Mouse (Mus musculus) CD8-positive naive resting alpha-beta T cell, adult 2 months (primary cell): ENCODE measurements around the gene Hist1h2ae.
"Not testable (repeated sequence)": the region's sequence is repeated elsewhere in the genome, so short reads cannot be mapped to it uniquely, and the experiment has no call there.

Source experiments
- DNase-seq, 2 experiments: peaks; one replicate each; pipeline ENCODE4 v3.0.0; 2022; ENCODE audit warnings: low read depth in 2 of 2, low spot score in 2 of 2

The Hist1h2ae gene

GRCm38 (mm10) chr13:23571022-23571503, at the start of gene Hist1h2ae, which contains the start of gene Hist1h2bg:
Gene Hist1h2ae, minus strand, starts transcription at chr13:23571220.
Gene Hist1h2bg, plus strand, starts transcription at chr13:23571396.
- peak; percentile 48 to 67 for DNase-seq

- DNase-seq = no peak
These were observed 49.2 kb upstream of the Hist1h2ae start for GRCm38 (mm10) chr13:23620056-23620732.

- no peak for DNase-seq
These were observed 40.6 kb upstream of the Hist1h2ae start for GRCm38 (mm10) chr13:23611638-23612037.

- DNase-seq = no peak
These were observed 39.4 kb upstream of the Hist1h2ae start for GRCm38 (mm10) chr13:23610393-23610792.

- DNase-seq = no peak
These were observed 38.8 kb upstream of the Hist1h2ae start for GRCm38 (mm10) chr13:23609844-23610243.

DNA sequence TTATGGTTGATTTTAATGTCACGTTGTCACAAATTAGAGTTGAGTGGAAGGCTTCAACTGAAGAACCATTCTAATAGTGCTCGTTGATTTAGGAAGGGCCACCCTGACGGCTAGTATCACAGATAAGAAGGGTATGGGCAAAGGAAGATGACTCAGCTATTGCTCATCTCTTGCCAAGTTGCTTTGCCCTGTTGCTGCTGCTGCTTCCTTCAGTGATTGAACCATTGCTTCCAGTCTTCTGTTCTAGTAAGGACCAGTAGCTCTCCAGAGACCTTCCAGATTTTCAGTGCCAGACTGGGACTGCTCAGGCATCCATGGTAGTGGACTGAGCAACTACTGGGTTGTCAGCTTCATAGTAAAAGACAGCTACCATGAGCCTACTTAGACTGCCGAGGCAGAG, 38.2 kb upstream of the Hist1h2ae start:
- DNase-seq = no peak

DNA sequence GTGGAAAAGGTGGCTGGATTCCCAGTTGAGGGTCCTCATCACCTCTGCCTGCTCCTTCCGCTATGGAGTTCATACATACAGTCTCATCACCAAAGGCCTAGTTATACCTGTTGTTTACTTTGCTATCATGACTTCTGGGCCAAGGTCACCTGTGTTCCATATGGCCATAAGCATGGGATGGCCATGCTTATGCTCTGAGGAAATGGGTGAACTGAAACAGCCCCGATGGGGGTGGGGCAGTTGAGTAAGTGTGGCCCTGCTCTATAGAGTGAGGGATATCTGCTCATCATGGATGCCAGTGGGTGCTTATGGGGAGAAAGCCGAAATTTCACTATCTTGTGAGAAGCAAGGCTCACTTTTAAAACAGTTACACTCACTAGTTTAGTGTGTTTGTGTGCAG, 34.0 kb upstream of the Hist1h2ae start:
- no peak for DNase-seq

DNA sequence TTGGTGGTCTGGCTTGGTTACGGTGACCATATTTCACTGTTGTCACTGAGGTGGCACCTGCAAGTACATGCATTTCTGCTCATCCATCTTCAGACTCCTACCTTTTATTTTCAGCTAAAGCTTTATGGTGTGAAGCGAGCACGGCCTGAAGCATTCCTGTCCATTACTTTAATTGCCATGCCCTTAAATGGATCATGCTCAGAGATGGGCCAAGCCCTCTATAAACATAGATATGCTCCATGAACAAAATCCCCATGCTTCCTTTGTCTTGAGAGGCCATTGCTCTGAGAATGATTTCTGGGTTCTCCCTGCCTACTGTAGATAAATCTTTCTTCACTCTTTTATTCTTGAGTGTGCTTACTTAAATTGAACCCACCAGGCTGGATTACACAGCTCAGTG, 33.4 kb upstream of the Hist1h2ae start:
- no peak for DNase-seq

GRCm38 (mm10) chr13:23603182-23603699, 32.2 kb upstream of the Hist1h2ae start:
- DNase-seq = no peak

DNA sequence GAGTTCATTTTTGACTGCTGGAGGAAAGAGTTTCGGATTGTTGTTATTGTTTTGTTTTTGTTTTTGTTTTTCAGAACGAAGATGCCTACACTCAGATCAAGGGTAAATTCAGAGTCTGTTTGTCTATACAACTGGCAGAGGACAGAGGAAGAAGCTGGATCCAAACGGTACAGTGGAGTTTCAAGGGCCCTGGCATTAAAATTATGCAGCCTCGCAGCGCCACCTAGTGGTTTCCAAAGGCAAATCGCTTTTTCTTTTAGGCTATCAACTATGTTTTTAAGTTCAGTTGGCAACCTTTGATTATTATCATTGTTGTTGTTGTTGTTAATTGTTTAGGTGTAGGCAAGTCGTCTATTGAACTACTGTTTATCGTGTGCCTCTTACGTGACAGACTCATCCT, 26.9 kb upstream of the Hist1h2ae start:
- peak; percentile 72 to 83 for DNase-seq

DNA sequence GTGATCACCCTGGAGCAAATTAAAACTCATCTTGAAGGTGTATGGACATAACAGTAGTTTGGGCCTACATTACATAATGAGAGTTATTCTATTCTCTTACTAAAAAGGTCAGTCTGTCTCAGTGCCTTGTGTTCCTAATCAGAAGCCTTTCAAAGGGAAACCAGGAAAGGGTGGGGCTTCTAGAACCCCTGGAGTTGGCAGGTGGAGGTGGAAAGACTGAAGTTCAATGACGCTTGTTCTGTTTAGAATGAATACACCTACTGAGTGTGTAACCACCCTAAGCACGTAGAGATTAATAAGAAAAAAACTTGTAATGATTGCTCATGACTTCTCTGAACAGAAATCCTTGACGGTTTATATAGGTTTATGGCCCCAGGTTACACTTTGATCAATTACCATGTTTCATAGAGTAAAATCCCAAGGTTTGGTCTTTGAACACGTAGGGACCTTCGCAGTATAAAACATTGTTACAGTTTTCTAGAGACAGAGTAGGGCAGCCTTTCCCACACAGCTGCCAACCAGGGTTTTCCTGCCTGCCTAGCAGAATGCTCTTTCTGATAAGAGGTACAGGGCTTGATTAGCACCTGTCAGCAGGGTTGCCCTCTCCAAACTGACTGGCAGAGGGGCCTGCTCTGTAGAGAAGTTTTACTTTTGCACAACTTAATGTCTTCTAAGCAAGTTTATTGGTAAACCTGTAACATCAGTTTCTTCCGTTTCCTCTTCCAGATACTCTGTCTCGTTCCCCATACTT, 24.8 kb upstream of the Hist1h2ae start:
- no peak for DNase-seq

- DNase-seq = no peak
These were observed 24.2 kb upstream of the Hist1h2ae start for GRCm38 (mm10) chr13:23595185-23595584.

GRCm38 (mm10) chr13:23593051-23593770, 22.2 kb upstream of the Hist1h2ae start:
- DNase-seq = no peak

DNA sequence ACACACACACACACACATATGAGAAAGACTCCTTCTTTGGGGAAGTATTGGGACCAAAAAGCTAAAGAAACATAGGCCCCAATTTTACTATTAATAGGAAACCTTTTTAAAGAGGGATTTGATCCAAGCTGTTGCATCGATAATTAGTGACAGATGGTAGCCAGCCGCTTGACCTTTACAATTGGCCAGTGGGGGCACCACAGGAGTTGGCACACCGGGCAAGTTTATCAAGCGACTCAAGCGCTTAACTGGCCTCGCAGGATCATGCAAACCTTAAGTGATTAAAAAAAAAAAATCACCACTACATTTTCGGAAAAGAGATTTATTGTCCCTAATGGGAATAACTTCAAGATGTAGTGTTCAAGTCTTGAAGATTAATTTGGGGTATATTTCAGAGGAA, 21.6 kb upstream of the Hist1h2ae start:
- DNase-seq = no peak

DNA sequence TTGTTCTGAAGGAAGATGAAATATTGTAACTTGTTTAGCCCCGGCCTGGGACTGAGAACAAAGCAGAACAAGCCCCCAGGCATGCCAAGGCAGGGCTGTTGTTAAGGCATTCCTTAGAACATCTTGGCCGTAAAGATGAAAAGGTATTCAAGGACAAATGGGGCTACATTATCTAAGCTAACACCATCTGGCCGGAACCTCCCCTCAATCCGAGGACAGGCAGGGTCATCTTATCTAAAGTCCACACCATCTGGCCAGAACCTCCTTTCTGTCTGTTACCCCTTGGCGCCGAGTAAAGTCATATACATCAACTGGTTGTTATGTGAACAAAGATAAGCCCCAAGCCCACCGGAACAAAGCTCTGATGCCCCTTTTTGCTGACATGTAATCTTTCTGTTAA, 20.9 kb upstream of the Hist1h2ae start:
- DNase-seq = not testable (repeated sequence)

DNA sequence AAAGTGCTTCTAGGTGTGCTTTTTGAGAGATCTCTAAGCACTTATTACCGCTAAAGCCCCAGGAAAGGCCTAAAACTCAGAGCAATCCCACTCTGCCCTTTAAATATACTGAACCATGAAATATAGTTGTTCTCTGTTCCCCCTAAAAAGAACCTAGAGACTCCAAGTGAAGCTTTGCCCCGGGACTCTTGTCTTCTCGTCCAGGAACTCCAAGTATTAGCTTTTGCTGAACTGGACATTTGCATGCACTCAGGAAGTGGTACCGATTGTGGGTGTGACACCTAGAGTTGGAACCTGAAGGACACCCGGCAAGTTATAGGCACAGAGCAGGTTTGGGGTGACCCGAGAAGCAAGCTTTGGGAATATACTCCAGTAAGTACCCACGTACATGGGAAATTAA, 20.2 kb upstream of the Hist1h2ae start:
- DNase-seq = no peak

DNA sequence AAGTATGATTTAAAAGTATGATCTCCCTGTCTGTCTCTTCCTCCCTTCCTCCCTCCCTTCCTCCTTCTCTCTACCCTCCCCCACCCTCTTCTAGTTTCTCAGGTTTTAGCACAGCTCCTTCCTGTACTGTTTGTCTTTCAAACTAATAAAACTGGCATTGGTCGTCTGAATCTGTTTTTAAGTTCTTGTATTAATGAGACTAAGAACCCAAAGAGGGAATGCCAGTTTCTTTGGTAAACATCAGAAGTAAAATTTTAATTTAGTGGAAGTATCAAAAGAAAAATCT, 15.9 kb upstream of the Hist1h2ae start:
- DNase-seq = no peak

- no peak for DNase-seq
These were observed 15.3 kb upstream of the Hist1h2ae start for GRCm38 (mm10) chr13:23586099-23586939.

DNA sequence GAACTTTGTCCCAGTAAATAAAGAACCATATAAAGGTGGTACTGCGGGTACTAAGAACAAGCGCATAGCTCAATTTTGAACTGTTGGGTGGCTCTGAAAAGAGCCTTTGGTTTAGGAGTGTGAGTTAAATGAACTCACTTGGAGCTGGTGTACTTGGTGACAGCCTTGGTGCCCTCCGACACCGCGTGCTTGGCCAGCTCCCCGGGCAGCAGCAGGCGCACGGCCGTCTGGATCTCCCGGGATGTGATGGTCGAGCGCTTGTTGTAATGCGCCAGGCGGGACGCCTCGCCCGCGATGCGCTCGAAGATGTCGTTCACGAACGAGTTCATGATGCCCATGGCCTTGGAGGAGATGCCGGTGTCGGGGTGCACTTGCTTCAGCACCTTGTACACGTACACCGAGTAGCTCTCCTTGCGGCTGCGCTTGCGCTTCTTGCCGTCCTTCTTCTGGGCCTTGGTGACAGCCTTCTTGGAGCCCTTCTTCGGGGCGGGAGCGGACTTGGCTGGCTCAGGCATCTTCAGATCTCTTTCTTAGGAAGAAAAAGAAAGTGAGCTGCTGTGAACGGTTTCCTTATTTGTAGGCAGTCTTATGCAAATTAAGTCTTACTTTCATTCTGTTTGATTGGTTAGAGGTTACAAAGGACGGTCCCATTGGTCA, 14.6 kb upstream of the Hist1h2ae start:
- DNase-seq = peak; percentile 68 to 69

- peak; percentile 62 to 70 for DNase-seq
These were observed 14.0 kb upstream of the Hist1h2ae start for GRCm38 (mm10) chr13:23585029-23585441.
